ENCODE assay signal across 8 mouse cellular contexts in genomic region chr8:12896494-12897373, GRCm38 (mm10). TPM values are rescaled to one million over a fixed set of nuclear protein-coding genes. Genes with fewer than 3 reads are reported as not detected.
A peak's percentile ranks its signal among the peaks of the same experiment; 100 is the strongest.
DNase-seq lines count a peak whose midpoint lies in the region; ATAC-seq lines count a peak whose summit lies in the region.

No protein-coding gene starts in this region.

- ATAC-seq in liver, embryonic 12.5 days: no peak
- ATAC-seq in forebrain, embryonic 13.5 days: peak; percentile 72
- ATAC-seq in hindbrain, embryonic 13.5 days (ENCODE audit: low FRiP score): peak; percentile 71
- ATAC-seq in stomach, embryonic 14.5 days (ENCODE audit: insufficient number of reproducible peaks, insufficient read depth, low FRiP score, low read depth): peak; percentile 62; the same call in 1 of the 2 replicates

- H3K4me3 ChIP-seq in liver, embryonic 12.5 days: no peak overlapping the region
- H3K4me3 ChIP-seq in brown adipose tissue, adult 24 weeks (ENCODE audit: insufficient read depth, low read depth, low read length): peak overlapping the region; percentile 43; the same call in 1 of the 2 replicates
- H3K4me3 ChIP-seq in forebrain, embryonic 13.5 days: no peak overlapping the region
- no peak overlapping the region for H3K4me3 ChIP-seq in hindbrain, embryonic 13.5 days
- no peak overlapping the region for H3K4me3 ChIP-seq in stomach, embryonic 14.5 days (ENCODE audit: low read depth, low read length)

- H3K36me3 ChIP-seq in liver, embryonic 12.5 days: no peaks in the 10 kb centered on the region
- peaks cover 35% of the 10 kb centered on the region for H3K36me3 ChIP-seq in forebrain, embryonic 13.5 days (ENCODE audit: poor library complexity, severe bottlenecking)
- H3K36me3 ChIP-seq in hindbrain, embryonic 13.5 days: peaks cover 12% of the 10 kb centered on the region; the same call in 1 of the 2 replicates
- H3K36me3 ChIP-seq in stomach, embryonic 14.5 days (ENCODE audit: control insufficient read depth, insufficient read depth, low read length): no peaks in the 10 kb centered on the region

- peaks cover 21% of the 10 kb centered on the region; the same call in 1 of the 2 replicates for H3K27me3 ChIP-seq in liver, embryonic 12.5 days (replicated peaks)
- no peaks in the 10 kb centered on the region for H3K27me3 ChIP-seq in forebrain, embryonic 13.5 days
- no peaks in the 10 kb centered on the region for H3K27me3 ChIP-seq in hindbrain, embryonic 13.5 days
- H3K27me3 ChIP-seq in stomach, embryonic 14.5 days (ENCODE audit: control insufficient read depth, insufficient read depth, low read length): no peaks in the 10 kb centered on the region

- peak; percentile 25 for DNase-seq in liver
- peak; percentile 40 to 63 for DNase-seq in layer of hippocampus, postnatal 25 days (ENCODE audit: extremely low spot score in 1 of 2, low spot score in 1 of 2)
- DNase-seq in mesoderm, embryonic 11.5 days (ENCODE audit: low read depth, low spot score): peak; percentile 62

- H3K27ac ChIP-seq in liver, embryonic 12.5 days: no peak overlapping the region
- peak overlapping the region; percentile 99 for H3K27ac ChIP-seq in brown adipose tissue, adult 24 weeks (replicated peaks; ENCODE audit: low read depth, low read length)
- H3K27ac ChIP-seq in forebrain, embryonic 13.5 days: no peak overlapping the region
- no peak overlapping the region for H3K27ac ChIP-seq in hindbrain, embryonic 13.5 days
- H3K27ac ChIP-seq in stomach, embryonic 14.5 days (ENCODE audit: low read length): no peak overlapping the region

- H3K4me2 ChIP-seq in liver, embryonic 12.5 days: no peak overlapping the region
- no peak overlapping the region for H3K4me2 ChIP-seq in forebrain, embryonic 13.5 days
- H3K4me2 ChIP-seq in hindbrain, embryonic 13.5 days: no peak overlapping the region
- H3K4me2 ChIP-seq in stomach, embryonic 14.5 days (replicated peaks; ENCODE audit: low read depth, low read length): no peak overlapping the region

- H3K9me3 ChIP-seq in liver, embryonic 12.5 days (replicated peaks): no peaks in the 10 kb centered on the region
- H3K9me3 ChIP-seq in forebrain, embryonic 13.5 days (replicated peaks): no peaks in the 10 kb centered on the region
- no peaks in the 10 kb centered on the region for H3K9me3 ChIP-seq in hindbrain, embryonic 13.5 days
- no peaks in the 10 kb centered on the region for H3K9me3 ChIP-seq in stomach, embryonic 14.5 days (ENCODE audit: control insufficient read depth, low read depth, low read length)

- no peak overlapping the region for H3K9ac ChIP-seq in liver, embryonic 12.5 days
- no peak overlapping the region for H3K9ac ChIP-seq in forebrain, embryonic 13.5 days
- H3K9ac ChIP-seq in hindbrain, embryonic 13.5 days: no peak overlapping the region
- no peak overlapping the region for H3K9ac ChIP-seq in stomach, embryonic 14.5 days (replicated peaks; ENCODE audit: low read depth, low read length)

- 44% methylated on average over 13 of the region's 13 CpGs for WGBS in liver, embryonic 12.5 days (ENCODE audit: insufficient replicate concordance)
- 53% methylated on average over 13 of the region's 13 CpGs for WGBS in forebrain, embryonic 13.5 days
- 53% methylated on average over 13 of the region's 13 CpGs for WGBS in hindbrain, embryonic 13.5 days
- 47% methylated on average over 13 of the region's 13 CpGs for whole genome bisulfite sequencing in stomach, embryonic 14.5 days

- H3K4me1 ChIP-seq in liver, embryonic 12.5 days: peaks cover 11% of the 10 kb centered on the region; the same call in 1 of the 2 replicates
- peaks cover 16% of the 10 kb centered on the region for H3K4me1 ChIP-seq in brown adipose tissue, adult 24 weeks (ENCODE audit: control insufficient read depth, insufficient read depth, insufficient read length, low read length)
- H3K4me1 ChIP-seq in forebrain, embryonic 13.5 days: peaks cover 5% of the 10 kb centered on the region; the same call in 1 of the 2 replicates
- H3K4me1 ChIP-seq in hindbrain, embryonic 13.5 days (replicated peaks): peaks cover 7% of the 10 kb centered on the region; the same call in 1 of the 2 replicates
- 0 out of 2 replicates have a peak, but pooled peaks cover 7% of the 10 kb centered on the region for H3K4me1 ChIP-seq in stomach, embryonic 14.5 days (ENCODE audit: control insufficient read depth, insufficient read depth, low read length)

RNA-seq across cellular contexts. Expression of gene Mcf2l, which starts 23.1 kb away (rescaled TPM):
- polyA plus RNA-seq in liver, embryonic 12.5 days (2016; fragmentation: Nextera tagmentation; extraction: Ambion mirVana): 1.9 and 2.1 TPM in 2 replicates
- polyA plus RNA-seq in brown adipose tissue, adult 24 weeks (2012; ENCODE audit: insufficient read depth, insufficient read length, missing spikeins): 7.2 and 10.0 TPM in 2 replicates
- 80.3 and 99.0 TPM in 2 replicates for polyA plus RNA-seq in forebrain, embryonic 13.5 days (2015; fragmentation: Nextera tagmentation; extraction: Ambion mirVana)
- 119 and 125 TPM in 2 replicates for polyA plus RNA-seq in hindbrain, embryonic 13.5 days (2015; fragmentation: Nextera tagmentation; extraction: Ambion mirVana)
- 100 to 1,000 TPM; 215 to 241 TPM for total RNA-seq in layer of hippocampus, postnatal 25 days (2021)
- 20.7 and 24.5 TPM in 2 replicates for polyA plus RNA-seq in stomach, embryonic 14.5 days (2014; fragmentation: Nextera tagmentation; extraction: Ambion mirVana)
